Mouse (Mus musculus): ENCODE results near the gene Mcam. TPM values are rescaled to one million over a fixed set of nuclear protein-coding genes. Genes with fewer than 3 reads are reported as not detected.

The Mcam gene
- total RNA-seq (2021), result 32.2 and 32.9 TPM in 2 replicates
- long read RNA-seq, transcript Mcam-201 (16 exons, 2,989 nt), result major isoform, 13 of 25 reads
- long read RNA-seq, partial matches to known transcripts, result 5 of 25 reads
- long read RNA-seq, other reads (novel, unspliced or antisense), result 7 of 25 reads

DNA sequence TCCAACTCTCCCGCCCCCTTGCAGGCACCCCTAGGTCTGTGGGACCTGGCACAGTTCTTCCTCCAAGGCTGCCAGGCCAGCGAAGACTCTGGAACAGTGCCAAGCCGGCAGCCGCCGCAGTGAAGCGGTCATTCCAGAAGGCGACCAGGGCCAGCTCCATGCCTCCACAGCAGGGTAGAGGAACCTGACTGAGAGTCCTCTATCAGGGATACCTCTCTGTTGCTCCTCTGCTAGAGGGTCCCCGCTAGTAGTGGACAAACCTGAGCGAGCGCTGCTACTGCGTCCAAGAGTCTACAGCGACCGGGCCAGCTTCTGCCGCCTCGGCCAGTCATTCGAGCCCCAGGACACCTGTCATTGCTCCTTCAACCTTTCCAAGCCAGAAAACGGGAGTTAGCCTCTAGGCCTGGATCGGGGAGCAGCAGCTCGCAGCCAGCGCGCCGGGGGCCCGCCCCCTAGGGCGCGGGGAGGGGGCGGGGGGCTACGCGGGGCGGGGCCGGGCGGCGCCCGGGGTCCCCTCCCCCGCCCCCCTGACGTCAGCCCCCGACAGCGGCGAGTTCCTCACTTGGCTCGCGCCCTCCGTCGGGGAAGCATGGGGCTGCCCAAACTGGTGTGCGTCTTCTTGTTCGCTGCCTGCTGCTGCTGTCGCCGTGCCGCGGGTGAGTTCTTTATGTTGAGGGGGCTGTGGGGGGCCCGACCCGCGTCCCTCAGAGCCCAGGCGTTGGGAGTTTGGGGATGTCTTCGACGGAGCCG is at the start of gene Mcam:
TSS of gene Mcam (plus strand) at position 369 of the 750 bp plus-strand sequence.
- DNase-seq, result peak; percentile 79

DNA sequence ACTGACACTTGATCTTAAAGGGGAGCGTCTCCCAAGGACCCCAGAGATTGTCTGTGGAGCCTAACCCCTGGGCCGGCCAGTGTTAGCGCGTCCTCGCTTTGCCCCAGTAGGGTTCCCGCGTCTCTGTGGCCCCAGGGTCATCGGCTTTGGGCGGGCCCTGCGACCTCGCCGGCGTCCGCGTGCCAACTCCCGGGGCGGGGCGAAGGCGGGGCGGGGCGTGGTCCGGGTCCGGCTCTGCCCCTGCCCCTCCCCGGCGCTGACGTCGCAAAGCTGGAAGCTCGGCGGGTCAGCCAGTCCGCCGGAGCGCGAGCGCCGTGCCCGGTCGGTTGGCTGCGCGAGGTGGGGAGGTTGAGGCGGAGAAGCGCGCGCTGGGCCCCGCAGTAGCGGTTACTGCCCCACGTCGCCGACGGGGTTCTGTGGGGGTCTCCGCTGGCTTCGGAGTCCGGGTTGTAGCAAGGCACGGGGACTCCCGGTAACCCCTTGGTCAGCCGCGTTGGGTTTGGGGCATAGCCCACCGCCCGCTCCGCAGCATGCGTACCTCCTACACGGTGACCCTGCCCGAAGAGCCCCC is 49.5 kb upstream of the Mcam start:
- peak; percentile 100 for DNase-seq

DNA sequence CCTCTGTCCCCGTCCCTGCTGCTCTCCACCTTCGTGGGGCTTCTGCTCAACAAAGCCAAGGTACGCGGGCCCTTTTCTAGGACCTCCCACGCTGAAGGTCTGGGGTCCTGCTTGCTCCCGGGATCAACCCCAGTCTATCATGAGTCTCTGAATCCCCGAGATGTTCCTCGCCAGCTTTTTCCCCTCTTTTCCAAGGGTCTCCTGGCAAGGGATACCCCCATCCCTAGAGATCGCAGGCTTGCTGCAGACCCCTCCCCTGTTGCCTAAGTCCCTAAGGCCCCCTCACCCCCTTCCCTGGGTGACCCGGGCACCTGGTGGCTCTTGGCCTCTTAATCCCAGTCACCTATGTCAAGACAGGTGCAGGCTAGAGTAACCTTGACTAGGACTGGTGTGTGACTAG is 49.0 kb upstream of the Mcam start:
- no peak for DNase-seq

DNA sequence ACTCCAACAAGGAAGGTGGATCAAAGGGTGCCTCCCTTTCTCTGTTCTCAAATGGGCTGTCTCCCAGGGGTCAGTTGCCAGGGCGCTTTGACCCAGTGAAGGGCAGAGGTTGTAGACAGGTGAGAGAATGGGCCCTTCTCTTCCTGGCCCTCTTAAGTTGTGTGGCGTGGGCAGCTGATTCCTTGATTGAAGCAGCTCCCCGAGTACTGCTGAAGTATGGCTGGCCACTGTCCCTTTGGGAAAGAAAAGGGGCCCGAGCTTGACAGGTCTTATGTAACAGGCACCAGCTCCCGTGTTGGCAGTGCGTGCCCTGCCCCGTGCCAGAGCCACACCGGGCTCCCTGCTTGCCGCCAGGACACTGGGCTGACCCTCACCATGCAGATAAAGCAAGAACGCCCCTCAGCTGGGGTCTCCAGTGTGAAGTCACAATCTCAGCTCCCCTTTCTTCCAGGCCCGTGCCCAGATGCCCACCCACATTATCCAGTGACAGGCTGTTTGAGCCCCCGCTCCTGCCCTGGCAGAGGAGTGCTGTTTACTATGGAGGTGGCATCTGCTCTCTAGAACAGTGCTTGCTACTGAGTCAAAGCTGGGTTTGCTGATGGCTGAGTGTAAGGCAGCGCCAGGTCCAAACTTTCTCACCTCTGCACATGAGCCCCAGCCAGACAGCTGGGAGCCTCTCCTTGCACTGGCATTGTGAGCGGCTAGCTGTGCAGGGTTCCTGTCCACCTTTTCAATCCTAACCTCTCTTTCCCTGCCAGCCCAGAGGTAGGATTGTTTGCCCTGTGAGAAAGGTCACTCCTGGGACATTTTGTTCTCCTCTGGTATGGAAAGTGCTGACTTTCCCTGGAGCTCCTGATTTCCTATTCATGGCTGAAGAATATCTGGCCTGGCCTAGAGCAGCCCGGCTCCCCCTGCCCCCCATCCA is 48.3 kb upstream of the Mcam start:
- DNase-seq, result peak; percentile 54

DNA sequence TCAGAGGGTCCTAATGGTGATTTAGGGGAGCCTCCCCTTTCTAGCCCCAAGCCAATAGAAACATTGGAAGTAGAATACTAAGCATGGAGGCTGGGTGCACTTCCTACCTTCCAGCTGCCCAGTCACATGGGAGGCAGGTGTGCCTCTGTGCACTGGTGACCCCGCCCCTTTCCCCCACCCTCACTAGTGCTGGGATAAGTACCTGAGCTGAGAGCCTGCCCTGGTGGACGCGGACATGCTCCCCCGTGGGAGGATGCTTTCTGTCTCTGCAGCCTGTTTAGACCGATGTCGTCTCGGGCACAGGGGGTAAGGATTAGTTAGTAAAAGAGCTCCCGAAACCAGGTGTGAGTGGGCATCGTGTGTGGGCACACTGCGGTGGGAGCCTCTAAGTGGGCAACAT is 47.3 kb upstream of the Mcam start:
- DNase-seq, result no peak

DNA sequence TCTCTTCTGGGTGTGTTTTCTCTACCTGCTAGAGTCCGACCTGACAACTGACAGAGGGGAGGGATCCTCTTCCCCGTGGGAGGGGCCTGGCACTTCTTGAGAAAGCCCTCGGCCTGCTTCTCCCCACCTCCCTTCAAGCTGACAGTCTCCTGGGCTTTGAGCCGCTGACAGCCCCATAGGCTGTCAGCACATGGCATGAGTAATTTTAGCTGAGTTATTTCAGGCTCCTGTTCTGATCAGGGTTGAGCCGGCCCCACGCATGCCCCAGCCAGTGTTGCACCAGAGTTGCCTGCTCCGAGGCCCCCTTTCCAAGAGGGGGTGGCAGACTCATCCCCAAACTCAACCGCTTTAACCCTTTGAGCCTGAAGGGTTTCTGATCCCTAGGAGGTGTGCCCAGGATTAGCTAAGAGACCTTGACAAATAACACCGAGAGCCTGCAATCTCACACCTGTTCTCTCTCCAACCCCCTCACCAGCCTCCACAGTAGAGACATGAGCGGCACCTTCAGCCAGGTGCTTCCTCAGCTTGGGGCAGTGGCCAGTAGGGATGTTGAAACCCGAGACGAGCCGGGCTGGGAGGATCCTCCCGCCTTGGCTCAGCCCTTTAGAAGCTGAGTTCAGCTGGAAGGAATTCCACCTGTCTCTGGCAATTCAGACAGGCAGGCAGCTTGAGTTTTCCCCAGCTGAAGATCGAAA is 46.4 kb upstream of the Mcam start:
- DNase-seq, result no peak

DNA sequence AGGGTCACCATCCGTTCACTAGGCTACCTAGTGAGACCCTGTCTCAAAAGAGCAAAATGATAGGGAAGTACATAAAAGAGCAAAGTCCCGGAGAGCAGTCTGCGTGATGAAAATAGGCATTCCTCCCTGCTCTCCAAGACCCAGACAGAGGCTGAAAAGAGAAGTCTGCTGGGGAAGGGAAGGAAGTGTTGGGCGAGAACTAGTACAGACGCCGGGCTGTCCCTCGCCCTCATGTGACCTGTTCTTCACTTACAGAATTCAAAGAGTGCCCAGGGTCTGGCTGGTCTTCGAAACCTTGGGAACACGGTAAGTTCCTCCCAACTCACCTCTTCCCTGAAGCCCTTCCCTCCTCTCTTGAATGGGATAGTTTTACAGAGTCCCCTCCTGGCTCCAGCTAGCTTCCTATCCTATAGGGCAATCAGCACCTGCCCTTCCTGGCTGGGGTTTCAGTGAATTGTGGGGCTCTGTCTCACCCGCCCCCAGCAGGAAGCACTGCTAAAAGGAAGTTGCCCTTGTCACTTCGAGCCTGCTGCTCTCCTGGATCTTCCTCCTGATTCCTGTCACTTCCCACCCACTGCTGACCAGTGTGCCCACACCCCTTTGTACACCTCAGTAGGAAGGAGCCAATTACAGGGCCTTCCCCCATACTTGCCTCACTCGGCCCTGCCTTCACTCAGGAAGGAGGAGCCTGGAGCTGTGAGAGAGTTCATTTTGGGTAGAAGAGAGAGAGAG is 45.2 kb upstream of the Mcam start:
- DNase-seq, result no peak

DNA sequence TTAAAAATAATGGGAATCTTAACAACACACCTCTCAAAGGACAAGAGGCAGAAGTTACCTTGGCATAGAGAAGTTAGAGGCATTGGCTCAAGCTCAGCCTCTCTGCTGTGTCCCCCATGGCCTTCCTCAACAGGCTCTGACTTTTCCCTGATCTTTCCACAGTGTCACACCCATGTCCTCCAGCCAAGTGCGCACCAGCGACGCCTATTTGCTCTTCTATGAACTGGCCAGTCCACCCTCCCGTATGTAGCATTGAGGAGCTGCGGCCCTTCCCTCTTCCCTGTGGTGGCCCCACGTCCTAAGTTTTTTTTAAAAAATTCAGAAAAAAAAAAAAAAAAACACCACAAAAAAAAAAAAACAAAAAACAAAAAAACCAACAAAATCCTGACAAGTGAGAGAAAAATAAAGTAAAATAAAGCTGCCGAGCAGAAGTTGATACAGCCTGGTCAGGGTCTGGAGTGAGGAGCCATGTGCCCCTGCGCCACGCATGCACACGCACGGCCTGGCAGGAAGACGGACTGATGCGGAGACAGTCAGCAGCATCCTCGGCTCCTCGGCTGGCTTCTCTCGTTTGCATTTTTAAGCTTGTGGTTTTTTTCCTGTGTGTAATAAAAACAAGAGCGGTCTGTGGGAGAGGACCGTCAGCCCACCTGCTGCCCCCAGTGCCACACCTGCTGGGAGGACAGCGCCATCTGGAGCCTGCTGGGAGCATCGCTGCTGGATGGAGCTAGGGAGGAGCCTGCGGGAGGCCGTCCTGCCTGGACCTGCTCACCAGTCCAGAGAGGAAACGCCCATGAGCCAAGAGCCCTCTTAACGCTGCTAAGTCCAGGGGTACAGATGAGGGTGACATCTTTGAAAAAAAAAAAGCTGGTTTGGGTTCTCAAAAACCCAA is 40.4 kb upstream of the Mcam start:
- peak; percentile 74 for DNase-seq

DNA sequence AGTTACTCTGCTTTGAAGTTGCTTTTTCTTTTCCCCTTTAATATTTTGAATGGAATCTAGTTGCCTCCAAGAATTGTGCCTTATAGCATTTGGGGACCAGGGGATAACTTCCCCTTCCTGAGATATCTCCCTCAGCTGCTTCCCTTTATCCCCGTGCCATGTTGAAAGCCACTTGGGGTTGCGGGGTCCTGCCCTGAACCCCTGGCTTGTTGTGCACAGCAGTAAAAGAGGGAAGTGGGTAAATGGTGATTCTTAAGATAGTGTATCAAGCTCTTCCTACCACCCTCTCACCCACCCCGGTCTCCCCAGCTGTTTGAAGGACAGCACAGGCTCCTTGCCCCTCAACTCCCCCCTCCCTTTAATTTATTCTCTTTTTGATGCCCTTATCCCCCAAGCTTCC is 39.5 kb upstream of the Mcam start:
- DNase-seq, result no peak

DNA sequence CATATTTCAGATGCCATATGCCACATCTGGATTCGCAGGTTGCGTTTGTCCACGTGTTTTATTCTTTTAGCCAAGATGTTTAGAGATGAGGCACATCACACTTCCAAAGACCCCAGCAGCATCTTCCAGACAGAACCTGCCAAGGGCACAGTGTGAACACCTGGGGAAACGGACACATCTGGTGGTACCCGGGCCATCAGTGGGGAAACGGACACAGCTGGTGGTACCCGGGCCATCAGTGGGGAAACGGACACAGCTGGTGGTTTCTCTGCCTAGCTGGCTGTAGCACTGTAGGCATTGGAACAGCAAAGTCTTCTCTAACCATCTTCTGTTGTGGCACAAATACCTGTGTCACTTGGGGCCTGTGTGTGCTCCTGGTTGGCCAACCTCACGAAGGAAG is 38.5 kb upstream of the Mcam start:
- DNase-seq, result no peak

DNA sequence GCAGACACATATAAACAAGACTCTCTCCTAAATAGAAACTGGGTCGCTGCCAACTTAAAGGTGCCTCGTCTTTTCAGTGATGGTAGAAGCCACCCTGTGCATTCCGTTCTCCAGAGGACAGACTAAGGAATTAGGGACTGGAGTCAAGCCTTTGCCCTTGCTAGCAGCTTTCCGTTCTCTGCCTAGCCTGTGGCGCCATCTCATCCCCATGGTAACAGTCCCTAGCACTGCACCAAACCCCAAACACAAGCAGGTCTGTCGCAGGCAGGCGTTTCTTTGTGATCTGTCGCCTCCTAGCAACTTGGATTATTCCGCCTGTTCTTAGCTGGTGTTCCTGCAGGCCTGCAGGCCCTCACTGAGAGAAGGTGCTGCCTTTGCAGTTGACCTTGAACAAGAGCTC is 37.7 kb upstream of the Mcam start:
- DNase-seq, result no peak

DNA sequence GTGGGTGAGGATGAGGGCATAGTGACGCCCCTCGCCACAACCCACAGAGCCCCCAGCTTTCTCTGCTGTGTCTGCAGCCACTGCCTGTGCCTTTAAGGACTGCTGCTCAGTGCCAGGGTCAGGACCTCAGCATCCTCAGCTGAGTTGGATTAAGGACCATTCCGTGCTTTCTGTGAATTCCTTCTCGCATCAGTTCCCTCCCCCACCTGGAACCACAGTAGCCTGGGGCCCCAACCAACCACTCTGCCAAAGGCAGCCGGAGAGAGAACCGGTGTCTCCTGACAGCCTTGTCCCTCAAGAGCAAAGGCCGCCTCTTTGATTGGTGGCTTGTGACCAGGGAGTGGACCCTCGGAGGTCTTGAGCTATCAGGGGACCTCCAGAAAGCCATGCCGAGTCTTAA is 32.8 kb upstream of the Mcam start, which contains the start of gene Mfrp:
TSS of gene Mfrp (plus strand) at position 240 of the 400 bp plus-strand sequence.
- DNase-seq, result no peak

DNA sequence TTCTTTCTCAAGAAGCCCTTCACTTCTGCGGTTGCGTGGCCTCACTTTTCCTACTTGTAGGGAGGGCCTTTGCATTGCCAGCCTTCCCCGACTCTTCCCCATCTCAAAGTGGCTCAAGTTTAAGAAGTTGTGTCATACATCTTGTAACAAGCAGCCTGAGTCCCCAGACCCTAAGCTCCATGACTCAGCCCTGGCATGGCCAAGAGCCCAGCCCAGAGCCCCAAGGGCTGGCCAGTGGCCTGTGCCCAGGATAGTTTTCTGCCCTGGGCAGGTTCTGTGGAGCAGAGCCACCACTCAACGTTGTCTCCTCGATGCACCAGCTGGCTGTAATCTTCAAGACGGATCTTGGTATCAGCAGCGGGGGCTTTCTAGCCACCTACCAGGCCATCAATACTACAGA is 29.4 kb upstream of the Mcam start:
- no peak for DNase-seq

DNA sequence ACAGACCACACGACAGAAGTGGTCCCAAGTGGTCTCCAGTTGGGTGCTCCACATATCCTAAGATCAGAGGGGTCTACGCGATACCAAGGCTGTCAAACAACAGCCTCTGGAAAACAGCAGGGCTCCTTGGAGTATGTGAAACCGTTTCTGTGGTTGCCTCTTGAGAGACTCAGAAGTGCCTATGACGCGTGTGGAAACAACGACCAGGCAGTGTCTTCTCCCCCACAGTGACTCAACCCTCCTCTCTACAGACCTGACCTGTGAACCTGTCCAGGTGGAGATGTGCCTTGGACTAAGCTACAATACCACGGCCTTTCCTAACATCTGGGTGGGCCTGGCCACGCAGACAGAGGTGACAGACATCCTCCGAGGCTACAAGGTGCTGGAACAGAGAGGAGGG is 28.5 kb upstream of the Mcam start:
- DNase-seq, result no peak

DNA sequence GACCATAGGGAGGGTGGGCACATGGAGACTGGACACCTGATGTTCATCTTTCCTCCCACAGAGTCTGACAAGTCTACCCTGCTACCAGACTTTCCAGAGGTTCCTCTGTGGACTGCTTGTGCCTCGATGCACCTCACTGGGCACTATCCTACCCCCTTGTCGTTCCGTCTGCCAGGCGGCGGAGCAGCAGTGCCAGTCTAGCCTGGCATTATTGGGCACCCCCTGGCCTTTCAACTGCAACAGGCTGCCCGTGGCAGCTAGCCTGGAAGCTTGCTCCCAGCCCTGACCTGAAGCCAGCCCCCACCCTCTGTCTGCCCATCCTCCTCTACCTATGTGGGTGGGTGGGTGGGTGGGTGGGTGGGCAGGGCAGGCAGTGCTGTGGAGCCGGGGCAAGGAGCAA is 28.1 kb upstream of the Mcam start:
- no peak for DNase-seq

DNA sequence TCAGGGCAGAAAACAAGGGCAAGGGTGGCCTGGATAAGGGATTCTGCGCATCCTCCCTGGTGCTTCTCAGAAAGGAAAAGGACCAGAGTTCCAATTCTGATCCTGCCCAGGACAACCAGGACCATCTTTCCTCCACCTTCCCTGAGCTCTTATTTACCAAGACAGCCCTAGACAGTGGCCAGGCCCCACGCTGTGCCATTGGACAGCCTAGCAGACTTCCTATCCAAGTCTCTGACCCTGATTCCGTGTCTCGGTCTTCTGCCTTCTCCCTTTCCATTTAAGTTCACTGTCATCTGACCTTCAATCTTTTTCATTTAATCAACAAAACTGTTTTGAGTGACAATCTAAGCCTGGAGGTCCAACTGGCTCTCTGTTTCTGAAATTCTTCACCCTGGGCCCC is 27.7 kb upstream of the Mcam start:
- DNase-seq, result no peak

DNA sequence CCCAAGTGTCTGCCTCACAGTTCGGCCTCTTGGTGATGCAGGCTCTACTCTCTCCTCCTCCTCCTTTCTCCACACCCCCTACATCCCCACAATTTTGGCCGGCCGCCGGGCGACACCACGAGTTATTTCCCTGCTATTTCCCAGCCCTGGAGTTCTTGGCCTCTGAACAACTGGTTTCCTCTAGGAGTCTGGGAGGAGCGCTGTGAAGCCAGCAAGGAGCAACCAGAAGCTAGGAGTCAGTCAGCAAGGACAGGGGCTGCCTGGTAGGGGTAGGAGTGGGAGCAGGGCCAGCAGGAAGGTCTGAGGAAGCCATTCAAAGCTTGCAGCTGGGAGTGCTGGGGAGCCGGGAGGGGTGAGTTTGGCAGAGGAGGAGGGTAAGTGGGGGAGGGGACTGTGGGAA is 27.2 kb upstream of the Mcam start, which contains the start of gene C1qtnf5:
TSS of gene C1qtnf5 (plus strand) at position 136 of the 400 bp plus-strand sequence.
- DNase-seq, result peak; percentile 77

DNA sequence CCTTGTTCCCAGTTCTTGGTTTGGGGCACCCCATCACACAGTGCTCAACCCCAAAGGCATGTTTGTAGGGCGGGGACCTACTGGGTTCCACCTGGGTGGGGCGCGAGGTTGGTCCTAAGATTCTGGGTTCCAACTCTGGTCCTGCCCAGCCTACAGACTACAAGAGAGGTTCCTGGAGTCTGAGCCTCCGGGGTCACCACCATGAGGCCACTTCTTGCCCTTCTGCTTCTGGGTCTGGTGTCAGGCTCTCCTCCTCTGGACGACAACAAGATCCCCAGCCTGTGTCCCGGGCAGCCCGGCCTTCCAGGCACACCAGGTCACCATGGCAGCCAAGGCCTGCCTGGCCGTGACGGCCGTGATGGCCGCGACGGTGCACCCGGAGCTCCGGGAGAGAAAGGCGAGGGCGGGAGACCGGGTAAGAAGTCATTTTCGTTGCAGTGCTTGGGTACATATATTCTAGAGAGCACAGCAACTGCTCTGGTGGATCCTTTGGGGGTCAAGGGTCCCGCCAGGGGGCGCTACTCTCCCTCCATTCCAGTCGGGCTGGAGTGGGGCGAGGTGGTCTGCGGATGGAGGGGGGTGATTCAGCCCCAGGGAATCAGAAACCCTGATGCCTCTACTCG is 26.6 kb upstream of the Mcam start:
- DNase-seq, result peak; percentile 66

DNA sequence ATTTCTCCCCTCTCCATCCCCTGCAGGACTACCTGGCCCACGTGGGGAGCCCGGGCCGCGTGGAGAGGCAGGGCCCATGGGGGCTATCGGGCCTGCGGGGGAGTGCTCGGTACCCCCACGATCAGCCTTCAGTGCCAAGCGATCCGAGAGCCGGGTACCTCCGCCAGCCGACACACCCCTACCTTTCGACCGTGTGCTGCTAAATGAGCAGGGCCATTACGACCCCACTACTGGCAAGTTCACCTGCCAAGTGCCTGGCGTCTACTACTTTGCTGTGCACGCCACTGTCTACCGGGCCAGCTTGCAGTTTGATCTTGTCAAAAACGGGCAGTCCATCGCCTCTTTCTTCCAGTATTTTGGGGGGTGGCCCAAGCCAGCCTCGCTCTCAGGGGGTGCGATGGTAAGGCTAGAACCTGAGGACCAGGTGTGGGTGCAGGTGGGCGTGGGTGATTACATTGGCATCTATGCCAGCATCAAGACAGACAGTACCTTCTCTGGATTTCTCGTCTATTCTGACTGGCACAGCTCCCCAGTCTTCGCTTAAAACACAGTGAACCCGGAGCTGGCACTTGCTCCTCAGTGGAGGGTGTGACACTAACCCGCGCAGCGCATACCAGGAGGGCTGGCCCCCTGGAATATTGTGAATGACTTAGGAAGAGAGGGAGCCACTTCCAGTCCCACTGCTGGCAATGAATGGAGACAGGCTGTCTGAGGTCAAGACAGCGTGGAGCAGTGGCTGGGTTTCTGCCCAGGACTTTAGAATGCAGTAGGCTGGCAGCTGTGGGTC is 25.8 kb upstream of the Mcam start:
- no peak for DNase-seq

Measured in adrenal gland, postnatal 25 days (tissue).